Mouse (Mus musculus): ENCODE results near the gene Rmnd1.

The Rmnd1 gene

GRCm38 (mm10) chr10:4390550-4390949, 41.6 kb downstream of the Rmnd1 start:
- DNase-seq, result no peak

- no peak for DNase-seq
These were observed 42.6 kb downstream of the Rmnd1 start for GRCm38 (mm10) chr10:4389461-4390112.

GRCm38 (mm10) chr10:4389036-4389435, 43.2 kb downstream of the Rmnd1 start:
- no peak for DNase-seq

GRCm38 (mm10) chr10:4388384-4388745, 43.8 kb downstream of the Rmnd1 start:
- no peak for DNase-seq

- peak; percentile 60 to 65 for DNase-seq
These were observed 44.3 kb downstream of the Rmnd1 start, which contains the start of gene Zbtb2 for GRCm38 (mm10) chr10:4387701-4388383. TSS of gene Zbtb2 (minus strand) at chr10:4388108.

GRCm38 (mm10) chr10:4386609-4387591, 45.3 kb downstream of the Rmnd1 start:
- DNase-seq, result peak; percentile 95

DNA sequence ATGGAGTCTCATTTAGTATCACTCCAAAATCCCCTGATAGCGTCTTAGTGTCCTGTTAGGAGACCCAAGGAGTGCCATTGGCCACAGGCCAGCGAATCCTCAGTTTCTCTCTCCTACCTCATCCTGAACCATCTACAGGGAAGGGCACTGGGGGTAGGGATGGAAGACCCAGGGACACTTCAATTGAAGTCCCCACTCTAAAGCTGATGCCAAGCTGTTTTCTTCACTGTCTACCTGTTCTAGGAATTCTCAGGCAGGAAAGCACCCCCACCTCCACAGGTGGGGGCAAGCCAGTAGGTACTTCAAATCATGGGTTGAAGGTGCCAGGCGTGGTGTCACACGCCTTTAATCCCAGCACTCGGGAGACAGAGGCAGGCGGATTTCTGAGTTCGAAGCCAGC, 47.9 kb downstream of the Rmnd1 start:
- DNase-seq, result no peak

- no peak for DNase-seq
These were observed 51.4 kb downstream of the Rmnd1 start for GRCm38 (mm10) chr10:4380748-4381147.

DNA sequence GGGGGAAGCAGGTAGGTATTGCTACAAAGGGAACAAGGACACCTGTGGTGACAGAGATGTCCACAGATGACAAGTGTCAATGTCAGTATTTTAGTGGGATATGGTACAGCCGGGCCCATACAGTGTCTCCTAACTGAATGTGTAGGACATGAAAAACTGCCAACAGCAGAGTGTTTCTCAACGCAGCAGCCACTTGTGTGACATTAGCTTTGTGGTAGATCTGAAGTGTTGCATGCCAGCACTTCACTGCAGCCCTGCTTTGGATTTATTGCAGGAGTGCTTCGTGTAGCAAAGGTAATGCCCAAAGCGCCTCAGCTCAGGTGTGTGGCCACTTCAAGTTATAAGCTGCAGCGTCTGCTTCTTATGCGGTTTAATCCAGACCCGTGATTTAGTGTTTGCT, 55.3 kb downstream of the Rmnd1 start:
- no peak for DNase-seq

DNA sequence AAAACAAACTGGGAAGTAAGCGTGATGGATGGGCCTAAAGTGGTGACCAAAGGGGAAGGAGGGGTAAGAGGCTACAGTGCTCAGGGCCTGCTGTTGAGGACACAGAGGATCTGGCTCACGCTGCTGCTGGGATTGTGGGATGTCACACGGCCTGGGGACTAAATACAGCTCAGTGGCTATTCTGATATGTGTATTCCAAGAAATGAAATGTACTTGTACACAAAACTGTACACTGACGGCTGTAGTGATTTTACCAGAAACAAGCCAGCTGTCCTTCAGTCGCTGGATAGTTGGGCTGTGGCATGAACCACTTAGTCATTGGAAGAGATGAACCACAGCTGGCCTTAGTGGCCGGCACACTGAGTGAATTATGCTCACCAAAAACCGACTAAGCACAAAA, 55.7 kb downstream of the Rmnd1 start:
- no peak for DNase-seq

- DNase-seq, result no peak
These were observed 56.9 kb downstream of the Rmnd1 start for GRCm38 (mm10) chr10:4375267-4375666.

- DNase-seq, result no peak
These were observed 57.5 kb downstream of the Rmnd1 start for GRCm38 (mm10) chr10:4374734-4375133.

GRCm38 (mm10) chr10:4374239-4374638, 57.9 kb downstream of the Rmnd1 start:
- DNase-seq, result no peak

GRCm38 (mm10) chr10:4373558-4373957, 58.6 kb downstream of the Rmnd1 start:
- no peak for DNase-seq

GRCm38 (mm10) chr10:4372011-4372410, 60.2 kb downstream of the Rmnd1 start:
- DNase-seq, result peak; percentile 32 to 37

GRCm38 (mm10) chr10:4370105-4370504, 62.1 kb downstream of the Rmnd1 start:
- DNase-seq, result no peak

DNA sequence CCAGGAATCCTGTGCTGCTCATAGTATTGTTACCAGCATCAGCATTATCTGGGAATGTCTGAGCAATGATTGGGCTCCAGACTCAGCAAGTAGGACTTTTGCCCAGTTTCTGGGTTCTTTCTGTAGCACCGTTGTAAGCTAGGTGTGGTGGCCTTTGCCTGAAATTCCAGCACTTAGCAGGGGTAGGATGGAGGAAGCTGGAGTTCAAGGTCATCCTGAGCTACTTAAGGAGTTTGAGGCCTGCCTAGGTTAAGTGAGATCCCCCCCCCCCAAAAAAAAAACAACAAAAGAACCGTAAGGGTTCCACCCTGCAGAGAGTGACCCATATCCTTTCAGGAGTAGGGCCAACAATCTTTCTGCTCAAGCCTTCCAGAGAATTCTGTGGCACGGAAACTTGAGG, 67.6 kb downstream of the Rmnd1 start:
- no peak for DNase-seq

DNA sequence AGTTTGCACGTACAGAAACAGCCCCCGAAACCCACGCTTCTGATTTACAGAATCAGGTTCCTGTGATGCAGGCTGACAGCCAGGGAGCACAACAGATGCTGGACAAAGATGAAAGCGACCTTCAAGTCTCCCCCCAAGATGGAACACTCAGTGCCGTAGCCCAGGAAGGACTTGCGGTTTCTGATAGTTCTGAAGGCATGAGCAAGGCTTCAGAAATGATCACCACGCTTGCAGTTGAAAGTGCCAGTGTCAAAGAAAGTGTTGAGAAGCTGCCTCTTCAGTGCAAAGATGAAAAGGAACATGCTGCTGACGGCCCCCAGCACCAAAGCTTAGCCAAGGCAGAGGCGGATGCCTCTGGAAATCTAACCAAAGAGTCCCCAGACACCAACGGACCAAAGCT, 74.8 kb downstream of the Rmnd1 start:
- DNase-seq, result no peak

DNA sequence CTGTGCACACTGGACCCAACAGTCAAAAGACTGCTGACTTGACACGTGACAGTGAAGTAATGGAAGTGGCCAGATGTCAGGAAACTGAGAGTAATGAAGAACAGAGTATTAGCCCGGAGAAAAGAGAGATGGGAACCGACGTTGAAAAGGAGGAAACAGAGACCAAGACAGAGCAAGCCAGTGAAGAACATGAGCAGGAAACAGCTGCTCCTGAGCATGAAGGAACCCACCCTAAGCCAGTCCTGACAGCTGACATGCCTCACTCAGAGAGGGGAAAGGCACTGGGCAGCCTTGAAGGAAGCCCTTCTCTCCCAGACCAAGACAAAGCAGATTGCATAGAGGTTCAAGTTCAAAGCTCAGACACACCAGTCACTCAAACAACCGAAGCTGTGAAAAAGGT, 75.5 kb downstream of the Rmnd1 start:
- DNase-seq, result no peak

DNA sequence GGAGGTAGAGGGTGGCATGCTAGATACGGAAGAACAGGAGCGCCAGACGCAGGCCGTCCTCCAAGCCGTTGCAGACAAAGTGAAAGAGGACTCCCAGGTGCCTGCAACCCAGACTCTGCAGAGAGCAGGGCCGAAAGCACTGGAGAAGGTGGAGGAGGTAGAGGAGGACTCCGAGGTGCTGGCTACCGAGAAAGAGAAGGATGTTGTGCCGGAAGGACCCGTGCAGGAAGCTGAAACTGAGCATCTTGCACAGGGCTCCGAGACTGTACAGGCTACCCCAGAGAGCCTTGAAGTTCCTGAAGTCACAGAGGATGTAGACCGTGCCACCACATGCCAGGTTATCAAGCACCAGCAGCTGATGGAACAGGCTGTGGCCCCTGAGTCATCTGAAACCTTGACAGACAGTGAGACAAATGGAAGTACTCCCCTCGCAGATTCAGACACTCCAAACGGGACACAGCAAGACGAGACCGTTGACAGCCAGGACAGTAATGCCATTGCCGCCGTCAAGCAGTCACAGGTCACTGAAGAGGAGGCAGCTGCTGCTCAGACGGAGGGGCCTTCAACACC, 76.2 kb downstream of the Rmnd1 start:
- DNase-seq, result no peak

GRCm38 (mm10) chr10:4354371-4355260, 77.6 kb downstream of the Rmnd1 start:
- no peak for DNase-seq

Data from B cell, adult 2 months (primary cell).